Mouse (Mus musculus) gastrocnemius, postnatal 36 days (tissue): ENCODE results near the gene Sugct. TPM values are rescaled to one million over a fixed set of nuclear protein-coding genes. Genes with fewer than 3 reads are reported as not detected.

Source experiments
- DNase-seq, 2 experiments: peaks; one replicate each; pipeline ENCODE4 v3.0.0; 2022
- intact Hi-C: fragments of 180-260 bp; cut with DNase I; formaldehyde crosslinking; loops from one replicate; pipeline ENCODE4 v1.15.1; 2025
- total RNA-seq, 2 experiments: library from RNA; stranded (reverse); gene quantifications; 2 replicates each; pipeline ENCODE4 v1.2.3; 2021

Gene Sugct
- total RNA-seq, 2 experiments from 2014 or later, result 0.96 to 1.0 TPM

DNA sequence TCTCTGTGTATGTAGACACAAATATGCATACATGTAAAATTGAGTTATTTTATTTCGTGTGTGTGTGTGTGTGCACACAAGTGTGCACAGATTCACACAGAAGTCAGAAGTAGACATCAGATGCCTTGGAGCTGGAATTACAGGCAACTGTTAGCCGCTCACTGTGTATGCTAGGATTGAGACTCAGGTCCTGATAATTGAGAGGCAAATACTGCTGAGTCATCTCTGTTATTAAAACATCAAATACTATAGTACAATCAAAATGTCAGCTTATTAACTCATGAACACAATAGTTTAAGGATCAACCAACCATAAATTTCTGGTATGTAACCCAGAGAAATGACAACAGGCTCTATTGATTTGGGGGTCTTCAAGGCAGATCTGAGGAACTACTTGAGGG is 883.1 kb downstream of the Sugct start:
- intact Hi-C loops, result no loop called here
- no peak for DNase-seq

Other genes starting within 250 kb of the Sugct start
- gene Mplkip, start 361 bp downstream of the Sugct start, total RNA-seq, result 1 to 10 TPM; 4.2 to 5.7 TPM
- gene Cdk13, start 109.5 kb upstream of the Sugct start, total RNA-seq, result 10 to 100 TPM; 13.1 to 20.7 TPM
- 10 to 100 TPM; 20.1 to 22.7 TPM for gene Rala, start 248.7 kb upstream of the Sugct start, total RNA-seq